Mouse (Mus musculus) lung, postnatal 0 days (tissue): ENCODE measurements around the gene Simc1. TPM values are rescaled to one million over a fixed set of nuclear protein-coding genes. Genes with fewer than 3 reads are reported as not detected.

ENCODE experiments used
- ATAC-seq: fragments of 200-750 bp; cut with Nextera tagmentation; 2 replicates; pipeline ENCODE4 v1.8.0; 2017; ENCODE audit warnings: moderate library complexity
- DNase-seq: peaks from one replicate; pipeline ENCODE4 v3.0.0-alpha.2; 2016; ENCODE audit warnings: low spot score
- H3K27ac ChIP-seq: fragments of 300-500 bp; sonication (generic); 2 replicates; pipeline ENCODE4 v1.5.1; 2014; ENCODE audit warnings: antibody characterized with exemption, mild to moderate bottlenecking, low read length, mixed read lengths
- H3K27me3 ChIP-seq: fragments of 300-500 bp; sonication (generic); replicated peaks from 2 replicates; pipeline ENCODE4 v1.6.1; 2014; ENCODE audit warnings: low read length, mixed read lengths; ENCODE audit not compliant: insufficient read depth
- H3K36me3 ChIP-seq: fragments of 300-500 bp; sonication (generic); 2 replicates; pipeline ENCODE4 v1.6.1; 2014; ENCODE audit warnings: low read length, mixed read lengths; ENCODE audit not compliant: insufficient read depth
- H3K4me1 ChIP-seq: fragments of 300-500 bp; sonication (generic); 2 replicates; pipeline ENCODE4 v1.6.1; 2014; ENCODE audit warnings: antibody characterized with exemption, low read depth, low read length, mixed read lengths; ENCODE audit not compliant: insufficient read depth
- H3K4me2 ChIP-seq: fragments of 300-500 bp; sonication (generic); replicated peaks from 2 replicates; pipeline ENCODE4 v1.6.1; 2014; ENCODE audit warnings: low read depth, mild to moderate bottlenecking, low read length, moderate library complexity, mixed read lengths
- H3K4me3 ChIP-seq: fragments of 300-500 bp; sonication (generic); 2 replicates; pipeline ENCODE4 v1.5.1; 2014; ENCODE audit warnings: low read depth, low read length
- H3K9ac ChIP-seq: fragments of 300-500 bp; sonication (generic); replicated peaks from 2 replicates; pipeline ENCODE4 v1.6.1; 2014; ENCODE audit warnings: low read depth, mild to moderate bottlenecking
- H3K9me3 ChIP-seq: fragments of 300-500 bp; sonication (generic); 2 replicates; pipeline ENCODE4 v1.6.1; 2016; ENCODE audit warnings: low read length, mixed read lengths
- CTCF ChIP-seq: IDR thresholded peaks from 2 replicates; pipeline ENCODE4 v1.5.1; 2016; ENCODE audit warnings: antibody characterized with exemption, mild to moderate bottlenecking
- EP300 ChIP-seq: IDR thresholded peaks from 2 replicates; pipeline ENCODE4 v1.6.1; 2016; ENCODE audit warnings: antibody characterized with exemption, mild to moderate bottlenecking, control low read depth
- WGBS: fragments of 180-500 bp; shearing (Covaris S2); extraction: QIAGEN DNeasy Blood & Tissue Kit; methylation state at CpG from one replicate; pipeline ENCODE4 v1.1.7; 2014; 5-methylcytosine and 5-hydroxymethylcytosine counted together
- polyA plus RNA-seq: library from polyadenylated mRNA; unstranded; fragments of >200 nt; fragmentation: Nextera tagmentation; extraction: Ambion mirVana; gene quantifications from 2 replicates; pipeline ENCODE4 v1.2.1, GENCODE M21; 2015

Simc1 gene
- polyA plus RNA-seq, 1 experiment from 2014 or later: 2.6 TPM

DNA sequence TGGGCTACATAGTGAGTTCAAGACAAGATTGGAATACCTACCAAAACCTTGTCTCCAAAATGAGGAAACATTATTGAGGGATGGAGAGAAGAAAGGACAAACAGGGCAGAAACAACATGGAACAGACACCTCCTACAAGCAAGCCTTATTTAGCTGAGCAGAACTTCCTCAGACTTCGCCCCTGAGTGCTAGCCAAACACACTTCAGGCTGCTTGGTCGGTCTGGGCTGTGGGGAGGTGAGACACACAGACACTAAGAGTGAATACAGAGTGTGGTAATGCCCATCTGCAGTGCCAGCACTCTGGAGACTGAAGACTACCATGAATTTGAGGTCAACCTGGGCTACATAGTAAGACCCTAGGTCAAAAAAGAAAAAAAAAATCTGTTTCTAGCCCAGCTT, 56.1 kb downstream of the Simc1 start:
- 74% methylated on average over 2 of the region's 2 CpGs for WGBS
- Histone ChIP-seq H3K4me3 (no peak overlapping the region), H3K36me3 (peaks cover 44% of the 10 kb centered on the region), H3K4me2 (no peak overlapping the region), H3K9me3 (no peaks in the 10 kb centered on the region), H3K9ac (no peak overlapping the region), H3K27me3 (no peaks in the 10 kb centered on the region), H3K27ac (no peak overlapping the region), H3K4me1 (peaks cover 9% of the 10 kb centered on the region; the same call in 1 of the 2 replicates)
- ATAC-seq (no peak), DNase-seq (no peak)
- TF ChIP-seq CTCF: no peak
- no peak for TF ChIP-seq EP300

DNA sequence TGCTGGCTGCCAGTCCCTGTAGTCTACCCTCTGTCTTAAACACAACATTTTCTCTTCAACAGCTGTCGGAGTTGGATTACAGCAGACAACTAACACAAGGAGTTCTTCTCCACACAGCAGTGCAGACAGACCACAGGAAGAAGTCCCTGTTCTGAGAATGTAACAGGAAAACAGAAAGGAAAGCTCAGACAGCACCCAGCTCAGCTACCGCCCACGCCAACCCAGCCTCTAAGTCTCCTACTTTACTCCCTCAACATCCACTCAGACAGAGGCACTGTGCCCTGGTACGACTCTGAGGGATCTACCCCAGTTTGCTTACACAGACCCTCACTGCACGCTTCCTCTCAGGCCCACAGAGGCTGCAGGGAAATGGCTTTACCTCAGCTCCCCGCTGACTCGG, 57.0 kb downstream of the Simc1 start:
- ATAC-seq (no peak), DNase-seq (no peak)
- H3K27ac ChIP-seq: no peak overlapping the region
- H3K4me2 ChIP-seq: no peak overlapping the region
- 89% methylated on average over 7 of the region's 7 CpGs for WGBS
- no peaks in the 10 kb centered on the region for H3K9me3 ChIP-seq
- TF ChIP-seq CTCF: no peak
- TF ChIP-seq EP300: no peak
- H3K36me3 ChIP-seq: peaks cover 43% of the 10 kb centered on the region
- H3K4me3 ChIP-seq: no peak overlapping the region
- H3K9ac ChIP-seq: no peak overlapping the region
- H3K4me1 ChIP-seq: peaks cover 9% of the 10 kb centered on the region; the same call in 1 of the 2 replicates
- H3K27me3 ChIP-seq: no peaks in the 10 kb centered on the region

DNA sequence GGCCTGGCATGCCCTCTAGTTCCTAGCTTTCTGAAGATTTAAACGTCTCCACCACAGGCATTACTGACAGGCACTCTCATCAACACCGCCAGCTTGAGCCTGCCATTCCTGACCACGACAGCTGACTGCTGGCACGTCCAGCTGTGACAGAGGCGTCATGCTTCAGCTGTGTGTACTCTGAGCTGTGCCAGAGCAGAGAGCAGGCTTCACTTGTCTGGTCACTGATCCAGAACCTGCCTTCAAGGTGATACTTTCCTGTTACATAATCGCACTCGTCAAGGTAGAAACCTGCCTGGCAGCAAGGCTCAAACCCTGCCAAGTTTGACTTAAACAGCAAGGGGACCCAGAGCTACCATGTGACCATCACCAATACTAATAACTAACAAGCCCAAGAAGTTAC, 59.0 kb downstream of the Simc1 start:
- Histone ChIP-seq H3K27ac (no peak overlapping the region), H3K9me3 (no peaks in the 10 kb centered on the region), H3K27me3 (no peaks in the 10 kb centered on the region), H3K4me1 (peaks cover 9% of the 10 kb centered on the region; the same call in 1 of the 2 replicates), H3K4me2 (no peak overlapping the region), H3K4me3 (no peak overlapping the region), H3K36me3 (peaks cover 26% of the 10 kb centered on the region), H3K9ac (no peak overlapping the region)
- DNase-seq (no peak), ATAC-seq (no peak)
- TF ChIP-seq CTCF (no peak), EP300 (no peak)
- 66% methylated on average over 7 of the region's 7 CpGs for WGBS

DNA sequence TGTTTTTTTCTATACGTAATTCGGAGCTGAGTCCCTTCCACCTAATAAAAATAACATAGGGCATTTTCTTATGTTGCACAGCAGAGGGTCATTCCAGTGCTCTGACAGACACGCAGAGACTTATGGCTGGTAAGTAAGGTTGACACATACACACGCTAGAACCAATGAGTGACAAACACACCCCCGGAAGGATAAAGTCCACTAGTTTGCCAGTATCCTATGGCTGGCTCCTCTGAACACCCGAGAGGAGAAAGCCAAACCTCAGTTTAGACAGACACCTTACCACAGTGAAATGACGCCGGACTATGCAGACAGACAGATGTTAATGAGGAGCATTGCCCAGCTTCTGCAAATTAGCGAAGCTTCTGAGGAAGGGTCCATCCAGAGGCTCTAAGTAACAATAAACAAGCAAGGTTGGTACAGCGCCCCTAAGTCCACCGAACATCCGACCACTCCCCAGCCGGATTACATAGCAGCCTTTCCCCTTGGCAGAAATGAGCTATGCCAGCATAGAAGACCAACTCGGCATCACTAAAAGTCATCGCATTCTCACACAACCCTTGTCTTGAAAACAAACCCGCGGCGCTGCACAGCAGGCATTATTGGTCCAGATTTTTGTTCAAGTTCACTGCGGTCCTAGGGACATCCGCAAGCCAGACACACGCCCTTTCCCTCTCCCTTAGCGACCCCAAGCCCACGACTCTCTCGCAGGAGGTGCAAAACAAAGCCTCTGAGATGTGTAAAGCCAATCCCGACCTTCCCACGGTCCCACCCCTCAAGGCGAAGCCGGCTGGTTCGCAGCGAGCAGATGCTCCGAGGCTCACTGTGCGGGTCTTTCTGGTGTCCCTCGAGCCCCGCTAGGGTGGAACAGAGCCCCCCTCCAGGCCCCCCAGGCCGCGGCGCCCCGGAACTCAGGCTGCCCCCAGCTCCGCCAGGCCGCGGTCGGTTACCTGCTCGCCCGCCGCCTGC, 60.9 kb downstream of the Simc1 start:
- Histone ChIP-seq H3K27ac (peak overlapping the region; percentile 68), H3K36me3 (peaks cover 17% of the 10 kb centered on the region), H3K4me3 (peak overlapping the region; percentile 97), H3K27me3 (no peaks in the 10 kb centered on the region), H3K9me3 (no peaks in the 10 kb centered on the region), H3K4me1 (peaks cover 9% of the 10 kb centered on the region; the same call in 1 of the 2 replicates), H3K9ac (peak overlapping the region; percentile 98), H3K4me2 (peak overlapping the region; percentile 79)
- TF ChIP-seq EP300 (no peak), CTCF (no peak)
- 10% methylated on average over 45 of the region's 45 CpGs for WGBS
- DNase-seq (peak; percentile 15), ATAC-seq (peak; percentile 47)

DNA sequence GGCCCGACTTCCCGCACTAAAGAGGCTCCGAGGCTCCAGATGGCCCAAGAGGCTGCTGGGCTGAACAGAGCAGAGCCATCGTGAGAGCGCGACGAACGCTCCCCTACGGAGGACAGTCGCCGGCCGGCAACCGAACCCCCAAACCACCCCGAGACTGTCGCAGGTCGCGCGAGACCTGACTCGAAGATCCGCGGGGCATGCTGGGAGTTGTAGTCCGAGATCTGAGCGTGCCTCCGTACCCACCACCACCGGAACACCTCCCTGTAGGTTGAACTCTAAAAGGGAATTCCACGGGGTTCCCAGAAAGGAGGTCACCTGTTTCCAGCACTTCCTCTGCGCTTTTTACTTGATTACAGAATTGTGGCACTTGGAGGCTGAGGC, 61.6 kb downstream of the Simc1 start, which contains the start of gene 4833439L19Rik:
Gene 4833439L19Rik, minus strand, starts transcription at position 235 of the 381 bp plus-strand sequence.
- peak within 1 kb of the TSS; percentile 68 for H3K27ac ChIP-seq
- WGBS: under 1% methylated on average over 27 of the region's 27 CpGs
- peaks cover 11% of the 10 kb centered on the region for H3K36me3 ChIP-seq
- ATAC-seq: peak; percentile 98
- peak; percentile 97 for DNase-seq
- no peaks in the 10 kb centered on the region for H3K9me3 ChIP-seq
- peak within 1 kb of the TSS; percentile 97 for H3K4me3 ChIP-seq
- H3K4me2 ChIP-seq: peak within 1 kb of the TSS; percentile 79
- no peak for TF ChIP-seq CTCF
- peak; percentile 66 for TF ChIP-seq EP300
- H3K27me3 ChIP-seq: no peaks in the 10 kb centered on the region
- peak within 1 kb of the TSS; percentile 98 for H3K9ac ChIP-seq
- H3K4me1 ChIP-seq: peaks cover 9% of the 10 kb centered on the region; the same call in 1 of the 2 replicates

DNA sequence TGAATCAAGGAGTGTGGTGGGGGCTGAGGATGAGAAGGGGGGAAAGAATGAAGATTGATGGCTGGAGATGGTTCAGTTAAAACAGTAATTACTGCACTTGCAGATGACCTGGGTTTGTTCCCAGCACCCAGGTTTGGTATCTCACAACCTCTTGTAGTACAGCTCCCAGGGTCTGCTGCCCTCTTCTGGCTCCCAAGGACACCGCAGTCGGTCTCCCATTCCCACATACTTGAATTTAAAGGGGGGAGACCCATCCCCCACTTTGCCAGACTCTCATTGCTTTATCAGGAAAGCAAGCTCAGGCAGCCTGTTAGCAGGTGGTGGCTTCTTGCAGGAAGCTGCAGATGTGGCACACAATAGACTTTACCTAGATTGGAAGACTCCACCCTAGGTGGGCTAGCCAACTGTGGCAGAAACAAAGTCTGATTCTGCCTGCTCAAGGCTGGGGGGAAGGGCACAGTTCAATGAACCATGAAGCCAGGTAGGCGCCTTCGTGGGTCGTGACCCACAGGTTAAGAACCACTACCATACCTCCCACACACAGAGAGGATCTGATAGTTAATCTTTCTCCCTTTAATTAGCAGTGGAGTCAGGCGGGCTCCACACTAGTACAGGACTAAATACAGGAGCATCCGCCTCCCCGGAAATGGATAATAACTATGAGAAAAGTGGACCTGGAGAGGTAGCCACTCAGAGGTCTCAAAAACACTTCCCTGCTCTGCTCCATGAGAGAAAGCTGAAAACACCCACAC, 62.2 kb downstream of the Simc1 start:
- H3K4me3 ChIP-seq: peak overlapping the region; percentile 97
- TF ChIP-seq EP300 (no peak), CTCF (peak; percentile 70)
- H3K4me2 ChIP-seq: peak overlapping the region; percentile 79
- H3K36me3 ChIP-seq: peaks cover 7% of the 10 kb centered on the region
- H3K9ac ChIP-seq: no peak overlapping the region
- WGBS: 49% methylated on average over 8 of the region's 8 CpGs
- H3K27ac ChIP-seq: no peak overlapping the region
- peaks cover 9% of the 10 kb centered on the region; the same call in 1 of the 2 replicates for H3K4me1 ChIP-seq
- H3K9me3 ChIP-seq: no peaks in the 10 kb centered on the region
- DNase-seq: peak; percentile 61
- H3K27me3 ChIP-seq: no peaks in the 10 kb centered on the region
- ATAC-seq: peak; percentile 58
